Mouse (Mus musculus) thymus, adult 18-20 months (tissue): Measurements from ENCODE around the gene Gm6502.
"Not testable (repeated sequence)": the region's sequence is repeated elsewhere in the genome, so short reads cannot be mapped to it uniquely, and the experiment has no call there.

ENCODE experiments used
- DNase-seq, 2 experiments: peaks; one replicate each; pipeline ENCODE4 v3.0.0; 2022; ENCODE audit warnings: mixed read lengths in 2 of 2

Gene Gm6502

DNA sequence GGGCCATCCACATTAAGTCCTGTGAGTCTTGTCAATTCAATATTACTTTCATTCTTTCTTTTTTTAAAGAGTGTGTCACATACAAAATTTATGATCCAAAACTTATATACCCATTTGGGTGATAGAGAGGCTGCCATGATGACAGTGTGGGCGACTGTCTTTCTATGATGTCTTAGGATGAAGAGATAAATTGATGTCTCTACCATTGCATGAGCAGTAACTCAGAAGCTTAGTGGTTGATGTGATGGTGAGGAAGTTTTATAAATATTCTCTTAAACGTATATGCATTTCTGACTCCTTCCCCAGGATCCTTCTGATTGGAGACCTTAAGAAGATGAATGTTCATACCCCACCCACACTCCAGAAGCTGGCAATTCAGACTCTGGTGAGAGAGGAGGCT lies at the start of gene Gm6502:
Gene Gm6502, plus strand, starts transcription at position 301 of the 400 bp plus-strand sequence.
- DNase-seq: not testable (repeated sequence)

DNA sequence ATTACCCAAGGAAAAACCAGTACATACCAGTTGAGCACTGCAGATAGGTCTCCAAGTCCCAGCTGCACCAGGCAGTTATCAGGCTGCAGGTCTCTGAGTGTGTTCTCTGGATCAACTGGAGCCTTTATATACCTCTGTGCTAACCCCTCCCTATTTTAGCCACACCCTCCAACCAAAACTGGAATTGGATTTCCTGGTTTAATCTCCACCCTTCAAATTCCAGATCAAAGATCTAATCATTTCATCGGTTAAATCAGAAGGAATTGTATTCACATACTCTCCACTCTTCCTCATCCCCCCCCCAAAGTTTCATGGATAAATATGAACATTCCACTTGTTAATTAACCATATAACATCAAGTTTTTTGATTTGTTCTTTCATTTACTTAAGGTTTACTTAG lies 7.5 kb upstream of the Gm6502 start, which contains the start of gene A430089I19Rik:
Gene A430089I19Rik, minus strand, starts transcription at position 101 of the 400 bp plus-strand sequence.
- DNase-seq: not testable (repeated sequence)

DNA sequence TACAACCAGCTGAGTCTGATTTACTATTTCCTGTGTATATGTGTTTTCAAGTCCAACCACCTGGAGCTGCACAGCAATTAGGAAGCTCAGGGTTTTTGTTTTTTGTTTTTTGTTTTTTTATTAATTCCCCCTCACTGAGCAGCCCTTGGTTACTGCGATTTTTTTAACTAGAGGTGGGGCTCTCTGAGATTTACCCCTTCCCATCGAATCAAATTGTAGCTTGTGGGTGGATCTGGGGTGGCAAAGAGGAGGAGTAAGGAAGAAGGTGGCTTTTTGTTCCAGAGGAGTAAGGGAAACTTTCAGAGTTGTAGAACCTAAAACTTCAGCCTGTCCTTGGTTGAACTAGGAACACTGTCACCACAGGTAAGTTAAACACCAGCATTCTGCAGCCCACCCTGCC lies 25.2 kb downstream of the Gm6502 start, which contains the start of gene AA792892:
Gene AA792892, plus strand, starts transcription at position 301 of the 400 bp plus-strand sequence.
- DNase-seq: not testable (repeated sequence)
